Mouse (Mus musculus) olfactory bulb, adult 2 months (tissue): Measurements from ENCODE around the gene Fkbp2.

Experiments
- CTCF ChIP-seq: fragments of 200-500 bp; IDR thresholded peaks from 2 replicates; pipeline ENCODE4 v1.5.1; 2012; ENCODE audit warnings: low read depth, mild to moderate bottlenecking, low read length, moderate library complexity; ENCODE audit not compliant: insufficient read depth
- POLR2A ChIP-seq: fragments of 200-500 bp; IDR thresholded peaks from 2 replicates; pipeline ENCODE4 v1.6.1; 2012; ENCODE audit warnings: mild to moderate bottlenecking, low read depth, low read length, moderate library complexity; ENCODE audit not compliant: insufficient read depth

DNA sequence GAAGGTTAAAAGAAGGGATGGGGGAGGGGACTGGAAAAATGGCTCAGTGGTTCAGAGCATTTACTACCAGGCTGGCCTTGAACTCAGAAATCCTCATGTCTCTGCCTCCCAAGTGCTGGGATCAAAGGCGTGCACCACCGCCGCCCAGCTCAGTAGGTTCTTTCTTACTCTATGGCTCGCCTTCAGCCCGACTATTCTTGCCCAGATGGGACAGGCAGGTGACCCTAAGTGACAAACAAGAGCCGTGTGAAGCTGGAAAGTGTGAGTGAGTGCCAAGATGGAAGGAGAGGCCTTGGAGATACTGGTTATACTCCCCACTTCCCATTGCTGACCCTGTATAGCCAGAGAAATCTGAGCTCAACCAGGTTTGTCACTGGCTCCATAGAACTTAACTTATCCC, 36.6 kb downstream of the Fkbp2 start:
- TF ChIP-seq CTCF = no peak
- no peak for TF ChIP-seq POLR2A
